Mouse (Mus musculus): ENCODE data around the gene 4930518I15Rik.

Gene 4930518I15Rik

GRCm38 (mm10) chr2:156843331-156843730 lies 14.4 kb downstream of the 4930518I15Rik start:
- DNase-seq (ENCODE audit: low read depth, low spot score): no peak

DNA sequence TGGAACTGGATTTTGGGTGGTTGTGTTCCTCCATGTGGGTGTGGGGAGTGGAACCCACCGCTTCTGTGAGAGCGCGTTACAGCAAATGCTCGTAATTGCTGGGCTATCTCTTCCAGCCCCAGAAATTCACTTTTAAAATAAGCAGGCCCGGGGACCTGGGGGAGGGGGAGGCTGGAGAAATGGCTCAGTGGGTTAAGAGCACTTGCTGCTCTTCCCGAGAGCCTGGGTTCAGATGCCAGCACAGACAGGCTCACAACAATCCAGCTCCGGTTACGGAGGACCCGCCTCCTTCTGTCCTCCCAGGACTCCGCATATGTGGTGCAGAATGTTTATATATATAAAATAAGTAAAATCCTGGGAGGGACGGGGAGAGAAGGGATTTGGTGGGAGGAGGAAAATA lies 15.0 kb downstream of the 4930518I15Rik start:
- DNase-seq (ENCODE audit: low read depth, low spot score): peak; percentile 45

DNA sequence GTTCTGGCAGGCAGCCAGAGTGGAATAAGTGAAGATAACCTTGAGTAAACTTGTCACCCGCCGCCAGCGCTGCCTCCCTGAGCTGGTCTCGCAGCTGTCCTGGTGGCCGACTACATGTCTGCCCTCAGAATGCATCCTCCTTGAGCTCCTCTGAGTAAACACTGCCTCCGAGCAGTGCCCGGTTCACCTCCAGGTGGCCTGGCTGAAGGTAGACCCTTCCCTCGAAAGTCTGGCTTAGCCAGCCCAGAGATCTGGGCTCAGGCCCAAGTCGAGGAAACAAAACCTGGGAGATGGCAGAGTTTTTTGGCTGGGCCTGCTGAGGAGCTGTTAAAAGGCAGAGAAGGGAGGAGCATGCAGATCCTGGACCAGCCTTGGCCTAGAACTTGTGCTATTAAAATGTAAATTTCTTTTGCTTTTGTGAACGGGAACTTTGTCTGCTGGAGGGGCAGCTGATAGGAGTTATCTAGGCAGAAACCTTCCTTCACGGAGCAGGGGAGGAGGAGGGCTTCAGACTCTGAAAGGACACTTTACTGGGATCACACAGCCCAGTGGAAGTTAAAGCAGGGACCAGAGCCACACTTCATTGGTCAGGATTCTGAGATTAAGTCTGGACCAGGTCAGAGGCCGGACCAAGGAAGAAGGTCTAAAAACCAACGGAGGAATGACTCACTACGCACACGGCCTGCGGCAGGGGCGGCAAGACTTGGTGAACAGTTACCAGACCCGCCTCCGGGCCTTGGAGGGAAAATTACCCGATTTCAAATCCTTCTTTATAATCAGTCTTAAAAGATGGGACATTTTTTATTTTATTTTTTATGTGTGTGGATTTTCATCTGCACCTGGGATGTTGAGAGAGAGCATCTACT lies 15.7 kb downstream of the 4930518I15Rik start:
- peak; percentile 89 for DNase-seq (ENCODE audit: low read depth, low spot score)

- DNase-seq (ENCODE audit: low read depth, low spot score): peak; percentile 73
These were observed 16.5 kb downstream of the 4930518I15Rik start for GRCm38 (mm10) chr2:156841028-156841840.

- peak; percentile 61 for DNase-seq (ENCODE audit: low read depth, low spot score)
These were observed 17.3 kb downstream of the 4930518I15Rik start for GRCm38 (mm10) chr2:156840301-156841027.

GRCm38 (mm10) chr2:156839319-156840191 lies 18.2 kb downstream of the 4930518I15Rik start, which contains the start of gene Tgif2:
Gene Tgif2 (plus strand): TSS chr2:156840007.
- DNase-seq (ENCODE audit: low read depth, low spot score): peak; percentile 99

- no peak for DNase-seq (ENCODE audit: low read depth, low spot score)
These were observed 18.9 kb downstream of the 4930518I15Rik start for GRCm38 (mm10) chr2:156838839-156839238.

DNA sequence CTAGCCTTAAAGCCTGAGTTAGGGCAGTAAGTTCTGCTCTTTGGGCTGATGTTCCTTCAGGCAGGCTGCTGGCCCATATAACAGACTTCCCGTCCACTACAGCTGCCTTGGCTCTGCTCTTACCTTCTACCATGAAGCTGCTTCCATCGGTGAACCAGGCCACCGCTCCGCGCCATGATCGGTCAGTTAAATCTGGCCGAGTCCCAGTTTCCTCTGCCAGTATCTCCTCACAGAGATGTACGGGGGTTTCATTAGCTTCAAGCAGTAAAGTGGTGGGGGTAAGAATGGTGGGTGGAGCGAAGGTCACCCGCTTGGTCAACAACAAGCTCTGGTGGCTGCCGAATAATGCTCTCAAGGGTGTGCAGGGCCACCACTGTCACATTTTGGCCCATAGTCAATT lies 23.4 kb downstream of the 4930518I15Rik start:
- DNase-seq (ENCODE audit: low read depth, low spot score): no peak

DNA sequence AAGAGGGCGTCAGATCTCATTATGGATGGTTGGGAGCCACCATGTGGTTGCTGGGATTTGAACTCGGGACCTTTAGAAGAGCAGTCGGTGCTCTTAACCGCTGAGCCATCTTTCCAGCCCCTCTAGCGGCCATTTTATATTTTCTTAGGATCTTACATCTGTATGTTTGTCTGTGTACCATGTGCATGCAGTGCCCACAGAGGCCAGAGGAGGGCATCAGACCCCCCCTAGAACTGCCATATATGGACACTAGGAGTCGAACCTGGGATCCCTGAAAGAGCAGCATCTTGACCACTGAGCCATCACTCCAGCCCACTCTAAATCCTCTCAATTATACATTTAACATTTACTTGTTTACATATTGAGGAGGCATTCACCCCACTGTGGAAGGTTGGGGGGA lies 32.6 kb downstream of the 4930518I15Rik start:
- DNase-seq (ENCODE audit: low read depth, low spot score): peak; percentile 84

DNA sequence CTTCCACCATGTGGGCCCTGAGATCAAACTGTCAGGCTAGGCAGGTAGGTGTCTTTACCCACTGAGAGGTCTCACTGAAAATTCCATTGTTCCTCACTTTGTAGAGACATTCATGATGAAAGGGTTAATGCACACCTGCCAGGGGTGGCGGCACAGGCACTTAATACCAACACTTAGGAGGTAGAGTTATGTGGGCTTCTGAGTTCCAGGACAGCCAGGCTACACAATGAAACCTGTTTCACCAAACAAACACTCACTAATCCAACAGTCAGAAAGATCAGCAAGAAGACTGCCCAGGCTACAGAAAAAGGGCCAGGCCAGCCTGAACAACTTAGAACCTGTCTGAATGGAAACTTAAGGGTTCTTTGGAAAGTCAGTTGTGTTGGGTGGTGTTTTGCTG lies 41.6 kb downstream of the 4930518I15Rik start:
- DNase-seq (ENCODE audit: low read depth, low spot score): no peak

- peak; percentile 38 for DNase-seq (ENCODE audit: low read depth, low spot score)
These were observed 42.3 kb downstream of the 4930518I15Rik start for GRCm38 (mm10) chr2:156815412-156815811.

- no peak for DNase-seq (ENCODE audit: low read depth, low spot score)
These were observed 42.9 kb downstream of the 4930518I15Rik start for GRCm38 (mm10) chr2:156814893-156815292.

- DNase-seq (ENCODE audit: low read depth, low spot score): no peak
These were observed 43.4 kb downstream of the 4930518I15Rik start for GRCm38 (mm10) chr2:156814344-156814801.

GRCm38 (mm10) chr2:156811556-156811955 lies 46.2 kb downstream of the 4930518I15Rik start:
- DNase-seq (ENCODE audit: low read depth, low spot score): no peak

DNA sequence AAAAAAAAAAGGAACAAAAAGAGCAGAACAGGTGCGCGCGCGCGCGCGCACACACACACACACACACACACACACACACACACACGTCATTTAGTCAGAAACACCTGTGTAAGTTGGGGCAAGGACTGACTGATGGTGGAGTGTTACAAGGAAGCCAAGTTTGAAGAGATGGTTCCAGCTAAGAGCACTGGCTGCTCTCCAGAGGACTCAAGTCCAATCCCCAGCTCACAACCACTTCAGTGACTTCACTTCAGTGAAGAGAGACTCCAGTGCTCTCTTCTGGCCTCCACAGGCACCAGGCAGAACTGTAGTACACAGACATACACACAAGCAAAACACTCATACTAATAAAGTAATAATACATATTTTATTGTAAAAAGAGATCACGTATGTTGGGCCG lies 47.0 kb downstream of the 4930518I15Rik start:
- DNase-seq (ENCODE audit: low read depth, low spot score): no peak

GRCm38 (mm10) chr2:156809579-156809978 lies 48.2 kb downstream of the 4930518I15Rik start:
- DNase-seq (ENCODE audit: low read depth, low spot score): peak; percentile 88

DNA sequence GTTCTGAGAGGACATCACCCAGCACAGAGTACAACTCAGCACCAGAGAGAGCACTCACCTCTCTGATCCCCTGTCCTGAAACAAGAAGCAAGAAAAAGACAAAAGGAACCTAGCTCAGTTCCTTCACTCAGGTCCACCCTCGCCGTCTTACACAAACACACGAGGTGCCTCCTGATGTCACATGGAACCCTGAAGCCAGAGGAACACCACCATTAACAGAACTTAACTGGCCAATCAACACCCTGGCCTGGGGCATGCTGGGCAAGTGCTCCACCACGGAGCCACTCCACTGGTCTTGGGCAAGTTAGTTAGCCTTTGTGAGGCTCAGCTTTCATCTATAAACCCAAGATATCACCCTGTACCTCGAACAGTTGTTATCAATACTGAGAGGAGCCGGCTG lies 50.9 kb downstream of the 4930518I15Rik start:
- no peak for DNase-seq (ENCODE audit: low read depth, low spot score)

Measured in ZHBTc4 (cell line).